Mouse (Mus musculus) hindbrain, embryonic 16.5 days (tissue): ENCODE results near the gene Gm49776. TPM values are rescaled to one million over a fixed set of nuclear protein-coding genes. Genes with fewer than 3 reads are reported as not detected.
A peak's percentile ranks its signal among the peaks of the same experiment; 100 is the strongest.

ENCODE experiments used
- ATAC-seq: fragments of 200-750 bp; cut with Nextera tagmentation; 2 replicates; pipeline ENCODE4 v1.8.0; 2017; ENCODE audit warnings: moderate TSS enrichment, moderate library complexity
- H3K27ac ChIP-seq: fragments of 300-500 bp; sonication (generic); 2 replicates; pipeline ENCODE4 v1.5.1; 2014; ENCODE audit warnings: low read depth, mild to moderate bottlenecking, control low read depth, low read length, moderate library complexity
- H3K27me3 ChIP-seq: fragments of 300-500 bp; sonication (generic); replicated peaks from 2 replicates; pipeline ENCODE4 v1.6.1; 2014; ENCODE audit warnings: low read length; ENCODE audit not compliant: control insufficient read depth, insufficient read depth
- H3K36me3 ChIP-seq: fragments of 300-500 bp; sonication (generic); 2 replicates; pipeline ENCODE4 v1.6.1; 2014; ENCODE audit warnings: mild to moderate bottlenecking, low read length, moderate library complexity, mixed read lengths; ENCODE audit not compliant: control insufficient read depth, insufficient read depth
- H3K4me1 ChIP-seq: fragments of 300-500 bp; sonication (generic); 2 replicates; pipeline ENCODE4 v1.6.1; 2014; ENCODE audit warnings: low read depth, low read length; ENCODE audit not compliant: control insufficient read depth, insufficient read depth
- H3K4me2 ChIP-seq: fragments of 300-500 bp; sonication (generic); 2 replicates; pipeline ENCODE4 v1.6.1; 2014; ENCODE audit warnings: mild to moderate bottlenecking, low read length, control low read depth, moderate library complexity
- H3K4me3 ChIP-seq: fragments of 300-500 bp; sonication (generic); 2 replicates; pipeline ENCODE4 v1.5.1; 2014; ENCODE audit warnings: mild to moderate bottlenecking, low read length, control low read depth, moderate library complexity
- H3K9ac ChIP-seq: fragments of 300-500 bp; sonication (generic); 2 replicates; pipeline ENCODE4 v1.6.1; 2014; ENCODE audit warnings: low read depth, mild to moderate bottlenecking, control low read depth, low read length, moderate library complexity
- H3K9me3 ChIP-seq: fragments of 300-500 bp; sonication (generic); 2 replicates; pipeline ENCODE4 v1.6.1; 2014; ENCODE audit warnings: mild to moderate bottlenecking, low read length, moderate library complexity; ENCODE audit not compliant: control insufficient read depth
- WGBS: fragments of 180-500 bp; shearing (Covaris S2); extraction: QIAGEN DNeasy Blood & Tissue Kit; methylation state at CpG from one replicate; pipeline ENCODE4 v1.1.7; 2014; 5-methylcytosine and 5-hydroxymethylcytosine counted together
- polyA plus RNA-seq: library from polyadenylated mRNA; unstranded; fragments of >200 nt; fragmentation: Nextera tagmentation; extraction: Ambion mirVana; gene quantifications from 2 replicates; pipeline ENCODE4 v1.2.1, GENCODE M21; 2015

Gm49776 gene
- polyA plus RNA-seq, 1 experiment from 2014 or later: not detected

DNA sequence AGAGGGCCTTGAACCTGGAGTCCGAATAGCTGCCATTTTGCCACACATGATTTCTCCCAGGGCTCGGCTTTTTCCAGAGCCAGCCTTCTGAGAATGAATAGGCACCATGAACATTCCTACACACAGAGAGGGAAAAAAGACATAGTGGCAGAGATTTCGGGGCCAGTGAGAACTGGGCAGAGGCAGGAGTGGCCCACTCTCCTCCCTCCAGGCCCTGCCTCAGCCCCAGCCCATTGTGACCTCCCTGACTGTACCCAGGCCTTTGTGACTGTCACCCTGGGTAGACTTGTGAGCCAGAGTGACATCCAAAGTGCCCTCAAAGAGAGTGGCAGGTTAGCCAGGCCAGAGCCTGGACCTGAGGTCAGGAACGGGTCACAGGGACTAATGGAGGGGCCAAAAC is 40.5 kb downstream of the Gm49776 start, which contains the start of gene Ccdc188:
Ccdc188 (plus strand) TSS at position 301 of the 400 bp plus-strand sequence.
- no peak within 1 kb of the TSS for H3K4me2 ChIP-seq
- H3K27me3 ChIP-seq: no peaks in the 10 kb centered on the region
- H3K27ac ChIP-seq: no peak within 1 kb of the TSS
- H3K9ac ChIP-seq: no peak within 1 kb of the TSS
- peaks cover 5% of the 10 kb centered on the region for H3K36me3 ChIP-seq
- H3K4me1 ChIP-seq: peaks cover 32% of the 10 kb centered on the region
- H3K9me3 ChIP-seq: no peaks in the 10 kb centered on the region
- no peak for ATAC-seq
- WGBS: 86% methylated on average over 4 of the region's 4 CpGs
- H3K4me3 ChIP-seq: no peak within 1 kb of the TSS

DNA sequence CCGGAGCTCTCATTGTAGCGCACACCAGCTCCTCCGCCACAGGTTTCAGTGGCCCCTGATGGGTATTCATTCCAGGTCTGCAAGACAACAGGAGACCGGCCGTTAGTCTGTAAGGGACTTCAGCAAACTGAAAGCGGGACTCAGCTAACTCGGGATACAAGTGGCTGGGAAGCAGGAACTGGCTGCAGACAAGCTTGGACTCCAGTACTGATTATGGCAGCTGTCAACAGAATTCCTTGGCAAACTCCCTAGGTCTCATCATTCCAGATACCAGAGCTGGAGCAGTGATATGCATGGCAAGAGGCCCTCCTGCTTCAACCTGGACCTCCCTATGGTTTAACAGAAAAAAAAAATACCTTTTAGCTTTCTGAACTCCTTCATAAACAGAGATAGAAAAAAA is 43.3 kb downstream of the Gm49776 start:
- no peak overlapping the region; the same call in 1 of the 2 replicates for H3K9ac ChIP-seq
- H3K27ac ChIP-seq: peak overlapping the region; percentile 76
- H3K4me1 ChIP-seq: peaks cover 37% of the 10 kb centered on the region
- H3K4me2 ChIP-seq: peak overlapping the region; percentile 55
- no peaks in the 10 kb centered on the region for H3K9me3 ChIP-seq
- no peaks in the 10 kb centered on the region for H3K36me3 ChIP-seq
- no peaks in the 10 kb centered on the region for H3K27me3 ChIP-seq
- WGBS: 52% methylated on average over 7 of the region's 7 CpGs
- H3K4me3 ChIP-seq: peak overlapping the region; percentile 29; the same call in 1 of the 2 replicates
- no peak for ATAC-seq

DNA sequence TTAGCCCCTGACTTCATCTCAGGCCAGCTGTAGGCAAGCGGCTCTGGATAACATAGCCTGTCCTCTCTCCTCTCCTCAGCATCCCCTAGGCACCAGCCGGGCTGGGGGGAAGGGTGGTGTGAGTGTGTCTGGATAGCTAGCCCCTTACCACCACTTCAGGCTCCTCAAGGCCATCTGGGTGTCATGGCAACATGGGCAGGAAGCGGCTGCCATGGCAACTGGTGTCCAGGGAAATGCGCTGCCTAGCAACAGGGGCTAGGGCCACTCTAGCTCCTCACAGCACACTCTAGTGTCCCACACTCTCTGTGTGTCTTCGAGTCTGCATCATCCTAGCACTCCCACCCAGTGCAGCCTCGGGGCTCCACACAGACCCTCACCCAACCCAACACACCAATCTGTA is 44.4 kb downstream of the Gm49776 start:
- no peaks in the 10 kb centered on the region for H3K9me3 ChIP-seq
- H3K36me3 ChIP-seq: no peaks in the 10 kb centered on the region
- WGBS: 9% methylated on average over 6 of the region's 6 CpGs
- H3K27ac ChIP-seq: peak overlapping the region; percentile 76
- peak overlapping the region; percentile 29 for H3K4me3 ChIP-seq
- H3K9ac ChIP-seq: 0 out of 2 replicates have a peak overlapping the region, but pooled peaks have one; percentile 4
- H3K4me1 ChIP-seq: peaks cover 36% of the 10 kb centered on the region
- peak; percentile 90 for ATAC-seq
- peak overlapping the region; percentile 55 for H3K4me2 ChIP-seq
- no peaks in the 10 kb centered on the region for H3K27me3 ChIP-seq

DNA sequence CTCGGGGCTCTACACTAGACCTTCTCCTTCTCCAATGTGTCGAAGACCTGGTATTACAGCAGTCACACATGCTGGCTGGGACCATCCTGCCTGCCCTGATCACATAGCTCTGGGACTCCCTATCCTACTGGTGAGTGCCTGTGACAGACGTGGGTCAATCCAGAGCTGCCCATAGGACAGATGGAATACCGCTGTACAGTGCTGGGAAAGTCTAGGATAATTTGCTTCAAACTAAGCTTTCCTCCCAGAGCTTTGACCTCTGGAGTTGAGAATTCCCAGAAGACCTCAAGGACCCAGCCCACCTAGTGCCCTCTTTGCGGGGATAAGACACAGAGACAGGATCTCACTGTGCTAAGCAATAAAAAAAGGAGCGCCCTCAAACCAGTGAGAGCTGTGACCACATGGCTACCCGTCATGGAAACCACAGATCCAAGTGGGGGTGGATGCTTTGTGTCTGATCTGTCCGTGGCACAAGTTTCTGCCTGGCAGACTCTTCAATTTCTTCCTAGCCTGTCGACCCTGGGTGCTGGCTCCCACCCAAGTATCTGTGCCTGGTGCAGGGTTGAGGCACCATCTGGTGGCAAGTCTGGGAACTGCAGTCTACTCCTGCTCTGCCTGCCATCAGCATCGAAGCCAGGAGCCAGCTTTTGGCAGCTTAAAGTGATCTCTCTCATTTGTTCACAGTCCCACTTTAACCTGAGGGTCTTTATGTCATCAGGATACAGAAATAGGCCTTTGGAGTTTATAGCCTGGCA is 46.5 kb downstream of the Gm49776 start:
- Histone ChIP-seq H3K9me3 (no peaks in the 10 kb centered on the region), H3K4me3 (no peak overlapping the region), H3K27me3 (no peaks in the 10 kb centered on the region), H3K36me3 (no peaks in the 10 kb centered on the region), H3K4me1 (peaks cover 36% of the 10 kb centered on the region), H3K4me2 (no peak overlapping the region; the same call in 1 of the 2 replicates), H3K27ac (no peak overlapping the region), H3K9ac (peak overlapping the region; percentile 42; the same call in 1 of the 2 replicates)
- 41% methylated on average over 10 of the region's 10 CpGs for WGBS
- peak; percentile 18; the same call in 1 of the 2 replicates for ATAC-seq

DNA sequence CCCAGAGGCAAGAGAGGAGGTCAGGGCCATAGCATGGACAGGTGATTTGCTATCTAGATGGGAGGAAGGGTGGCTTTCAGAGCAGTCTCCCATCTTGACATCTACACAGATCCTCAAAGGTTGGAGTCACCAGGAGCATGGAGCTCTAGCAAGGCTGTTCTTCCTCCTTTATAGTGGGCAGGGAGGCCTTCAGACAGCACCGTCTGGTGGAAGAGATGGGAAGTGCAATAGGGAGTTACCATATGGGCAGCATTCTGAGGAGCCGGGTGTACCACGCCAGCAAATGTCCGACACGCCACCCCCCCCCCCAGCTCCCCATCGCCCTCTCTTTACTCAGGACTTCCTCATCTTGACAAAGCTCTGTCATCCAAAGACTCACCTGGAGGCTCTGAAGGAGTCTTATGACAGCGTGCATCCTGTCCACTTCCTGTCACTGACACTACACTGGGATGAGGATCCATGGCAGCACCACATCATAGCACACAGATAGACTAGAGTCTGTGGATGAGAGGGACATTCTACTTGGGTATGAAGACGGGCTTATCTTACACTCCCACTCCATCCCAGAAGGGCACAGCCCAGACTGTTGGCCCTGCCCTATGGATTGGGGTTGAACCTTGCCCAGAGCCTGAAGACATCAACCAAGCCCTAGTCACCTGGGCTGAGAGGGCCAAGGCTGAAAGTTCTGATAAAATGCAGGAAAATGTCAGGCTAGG is 47.3 kb downstream of the Gm49776 start:
- no peaks in the 10 kb centered on the region for H3K27me3 ChIP-seq
- H3K9me3 ChIP-seq: no peaks in the 10 kb centered on the region
- no peak overlapping the region for H3K9ac ChIP-seq
- no peak overlapping the region for H3K27ac ChIP-seq
- no peak for ATAC-seq
- peaks cover 36% of the 10 kb centered on the region for H3K4me1 ChIP-seq
- 23% methylated on average over 8 of the region's 8 CpGs for WGBS
- no peak overlapping the region for H3K4me3 ChIP-seq
- no peaks in the 10 kb centered on the region for H3K36me3 ChIP-seq
- no peak overlapping the region for H3K4me2 ChIP-seq

DNA sequence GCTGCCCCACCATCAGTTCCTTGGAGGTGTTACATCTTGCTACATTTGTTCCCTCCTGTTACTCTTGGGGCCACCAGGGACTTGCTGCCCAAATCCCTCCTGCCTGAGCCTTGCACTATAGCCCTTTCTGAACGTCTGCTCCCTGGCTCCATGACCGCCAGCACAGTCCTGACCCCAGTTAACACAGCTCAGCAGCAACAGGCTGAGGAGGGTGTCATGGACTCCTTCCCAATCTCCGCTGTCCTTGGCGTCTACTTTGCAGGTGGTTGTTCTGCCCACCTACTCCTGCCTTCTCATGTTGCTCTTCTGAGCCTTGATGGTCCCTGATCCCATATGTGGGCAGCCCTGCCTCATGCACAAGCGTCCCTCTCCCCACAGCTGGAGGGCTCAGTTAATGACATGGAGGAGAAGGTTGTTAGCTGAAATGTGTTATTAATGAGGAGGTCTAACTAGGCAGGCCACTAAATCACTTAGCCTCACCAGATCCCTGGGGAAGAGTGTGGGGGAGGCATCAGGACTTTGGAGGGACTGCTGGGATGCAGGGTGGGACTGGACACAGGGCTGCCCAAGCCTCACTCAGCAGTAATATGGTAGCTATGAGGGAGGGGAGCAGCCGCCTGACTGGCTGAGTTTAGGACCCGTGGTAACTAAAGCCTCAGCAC is 54.6 kb downstream of the Gm49776 start:
- WGBS: 66% methylated on average over 7 of the region's 7 CpGs
- Histone ChIP-seq H3K9ac (no peak overlapping the region), H3K36me3 (no peaks in the 10 kb centered on the region), H3K4me2 (no peak overlapping the region), H3K27ac (no peak overlapping the region), H3K27me3 (no peaks in the 10 kb centered on the region), H3K9me3 (no peaks in the 10 kb centered on the region), H3K4me1 (peaks cover 10% of the 10 kb centered on the region), H3K4me3 (no peak overlapping the region)
- ATAC-seq: no peak

DNA sequence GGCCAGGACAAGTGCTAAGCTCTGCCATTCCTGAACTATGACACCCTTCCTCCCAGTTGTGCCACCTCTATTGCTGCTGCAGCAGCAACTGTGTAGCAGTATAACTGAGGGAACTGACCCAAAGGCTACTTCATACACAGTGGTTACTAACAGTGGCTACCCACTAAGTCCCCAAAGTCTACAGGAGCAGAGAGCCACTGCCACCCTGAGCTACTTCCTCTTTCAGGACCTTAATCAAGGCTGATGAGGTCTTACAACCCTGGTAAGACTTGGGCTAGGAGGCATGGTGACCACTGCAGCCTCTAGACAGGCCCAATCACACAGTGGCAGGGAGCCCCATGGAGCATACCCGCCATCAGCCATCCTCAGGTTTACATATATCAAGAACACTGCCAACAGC is 56.1 kb downstream of the Gm49776 start:
- H3K4me1 ChIP-seq: peaks cover 10% of the 10 kb centered on the region
- no peak overlapping the region for H3K4me2 ChIP-seq
- 100% methylated on average over 1 of the region's 1 CpGs for WGBS
- ATAC-seq: no peak
- H3K36me3 ChIP-seq: no peaks in the 10 kb centered on the region
- H3K9ac ChIP-seq: no peak overlapping the region
- no peaks in the 10 kb centered on the region for H3K27me3 ChIP-seq
- H3K4me3 ChIP-seq: no peak overlapping the region
- H3K9me3 ChIP-seq: no peaks in the 10 kb centered on the region
- H3K27ac ChIP-seq: no peak overlapping the region

DNA sequence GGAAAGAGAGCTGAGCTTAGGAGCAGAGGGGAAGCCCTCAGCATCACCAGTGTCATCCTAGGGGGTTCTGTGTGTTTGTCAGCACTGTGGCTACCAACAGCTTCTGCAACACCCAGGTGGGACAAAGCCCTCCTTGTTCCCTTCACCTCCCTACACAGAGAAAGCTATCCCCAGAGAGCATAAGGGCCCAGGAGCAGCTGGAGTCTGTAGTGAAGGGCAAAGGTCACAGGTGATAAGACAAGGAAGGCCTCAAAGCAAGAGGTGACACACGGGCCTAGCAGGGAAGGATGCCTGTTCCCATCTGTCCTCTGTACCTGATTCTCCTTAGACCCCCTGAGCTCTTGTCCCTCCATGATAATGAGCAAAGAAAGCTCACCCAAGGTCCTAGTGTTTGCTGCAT is 56.5 kb downstream of the Gm49776 start:
- Histone ChIP-seq H3K4me2 (no peak overlapping the region), H3K27me3 (no peaks in the 10 kb centered on the region), H3K36me3 (no peaks in the 10 kb centered on the region), H3K4me3 (no peak overlapping the region), H3K4me1 (peaks cover 10% of the 10 kb centered on the region), H3K27ac (no peak overlapping the region), H3K9ac (no peak overlapping the region), H3K9me3 (no peaks in the 10 kb centered on the region)
- 50% methylated on average over 1 of the region's 1 CpGs for WGBS
- ATAC-seq: no peak

DNA sequence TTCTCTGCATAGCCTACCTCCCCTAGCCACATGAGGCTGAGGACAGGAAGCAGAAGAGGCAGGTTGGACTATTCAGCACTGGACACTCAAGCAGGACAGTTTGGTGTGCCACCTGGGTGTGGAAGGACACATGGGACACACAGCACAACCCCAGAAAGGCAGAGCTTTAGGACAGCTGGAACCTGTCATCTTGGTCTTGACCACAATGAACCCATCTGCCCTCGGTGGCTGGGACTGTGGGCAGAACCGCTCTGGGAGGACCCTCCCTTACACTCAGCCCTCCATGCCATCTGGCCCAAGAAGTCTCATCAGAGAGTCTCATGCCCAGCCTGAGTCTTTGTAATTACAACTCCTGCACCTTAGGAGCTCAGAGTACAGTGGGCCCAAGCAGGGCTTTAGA is 58.1 kb downstream of the Gm49776 start:
- H3K9ac ChIP-seq: no peak overlapping the region
- peaks cover 11% of the 10 kb centered on the region for H3K4me1 ChIP-seq
- WGBS: 73% methylated on average over 2 of the region's 2 CpGs
- H3K36me3 ChIP-seq: no peaks in the 10 kb centered on the region
- no peaks in the 10 kb centered on the region for H3K27me3 ChIP-seq
- H3K27ac ChIP-seq: no peak overlapping the region
- H3K4me2 ChIP-seq: no peak overlapping the region
- no peak for ATAC-seq
- no peaks in the 10 kb centered on the region for H3K9me3 ChIP-seq
- H3K4me3 ChIP-seq: no peak overlapping the region
